Comparison of ENCODE assay signal across 28 mouse cellular contexts in the genomic region with DNA sequence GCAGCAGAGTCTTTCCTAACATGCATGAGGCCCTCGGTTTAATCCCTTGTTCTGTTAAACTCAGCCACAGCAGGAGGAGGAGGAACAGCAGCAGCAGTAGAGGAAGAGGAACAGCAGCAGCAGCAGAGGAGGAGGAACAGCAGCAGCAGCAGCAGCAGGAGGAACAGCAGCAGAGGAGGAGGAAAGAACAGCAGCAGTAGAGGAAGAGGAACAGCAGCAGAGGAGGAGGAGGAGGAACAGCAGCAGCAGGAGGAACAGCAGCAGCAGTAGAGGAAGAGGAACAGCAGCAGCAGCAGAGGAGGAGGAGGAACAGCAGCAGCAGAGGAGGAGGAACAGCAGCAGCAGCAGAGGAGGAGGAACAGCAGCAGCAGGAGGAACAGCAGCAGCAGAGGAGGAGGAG.
DNase-seq lines count a peak whose midpoint lies in the region; ATAC-seq lines count a peak whose summit lies in the region.
"Had no signal": no experiment of that assay in that cellular context is flagged by ENCODE, and none has a peak within 500 bp of the region (broad histone marks: within the 10 kb centered on the region; RNA-seq: fewer than 3 reads in every experiment).

No protein-coding gene starts in this region.

- H3K27me3 ChIP-seq in heart, embryonic 12.5 days (replicated peaks): no peaks in the 10 kb centered on the region
- H3K27me3 ChIP-seq in splenic B cell, adult 2 months (ENCODE audit: control insufficient read depth, insufficient read depth, low read length, poor library complexity, severe bottlenecking): no peaks in the 10 kb centered on the region
- H3K27me3 ChIP-seq in forebrain, embryonic 11.5 days (ENCODE audit: control insufficient read depth, insufficient read depth, low read length): no peaks in the 10 kb centered on the region
- H3K27me3 ChIP-seq: CH12.LX; embryonic facial prominence, embryonic 15.5 days; forebrain, embryonic 15.5 days had no signal

- H3K9ac ChIP-seq in heart, embryonic 12.5 days: no peak overlapping the region
- H3K9ac ChIP-seq in forebrain, embryonic 11.5 days (ENCODE audit: low read length): no peak overlapping the region
- H3K9ac ChIP-seq: embryonic facial prominence, embryonic 13.5 days; embryonic facial prominence, embryonic 15.5 days; forebrain, embryonic 13.5 days; forebrain, embryonic 15.5 days; forebrain, postnatal 0 days had no signal

- no peaks in the 10 kb centered on the region for H3K36me3 ChIP-seq in heart, embryonic 12.5 days
- H3K36me3 ChIP-seq in splenic B cell, adult 2 months (ENCODE audit: control insufficient read depth, insufficient read depth, low read length, poor library complexity, severe bottlenecking): no peaks in the 10 kb centered on the region
- H3K36me3 ChIP-seq in forebrain, embryonic 11.5 days (ENCODE audit: control insufficient read depth, insufficient read depth, low read length): no peaks in the 10 kb centered on the region
- H3K36me3 ChIP-seq: embryonic facial prominence, embryonic 13.5 days; embryonic facial prominence, embryonic 15.5 days; forebrain, embryonic 10.5 days; forebrain, embryonic 15.5 days; G1E had no signal

- H3K4me1 ChIP-seq in heart, embryonic 12.5 days (replicated peaks): peaks cover 14% of the 10 kb centered on the region
- H3K4me1 ChIP-seq in forebrain, embryonic 11.5 days (replicated peaks; ENCODE audit: control insufficient read depth, insufficient read depth, low read length): no peaks in the 10 kb centered on the region

- no peak overlapping the region for H3K27ac ChIP-seq in heart, embryonic 12.5 days (ENCODE audit: poor library complexity, severe bottlenecking)
- H3K27ac ChIP-seq in forebrain, embryonic 11.5 days (ENCODE audit: low read depth, low read length): no peak overlapping the region
- H3K27ac ChIP-seq: embryonic facial prominence, embryonic 13.5 days; embryonic facial prominence, embryonic 15.5 days; forebrain, embryonic 10.5 days; forebrain, embryonic 13.5 days; forebrain, embryonic 15.5 days had no signal

- no peak for ATAC-seq in heart, embryonic 12.5 days (ENCODE audit: insufficient number of reproducible peaks, low FRiP score)
- peak; percentile 37; the same call in 1 of the 2 replicates for ATAC-seq in megakaryocyte progenitor cell, adult 5-6 weeks (replicated peaks; ENCODE audit: poor library complexity)
- ATAC-seq in forebrain, embryonic 11.5 days (replicated peaks; ENCODE audit: low FRiP score): no peak
- ATAC-seq: activated CD4-positive, CD25-positive, alpha-beta regulatory T cell, adult 4 months; CD4-positive, CD25-positive, alpha-beta regulatory T cell, adult 4 months; forebrain, embryonic 13.5 days; forebrain, embryonic 15.5 days; forebrain, postnatal 0 days; Patski had no signal

- peak; percentile 1 for DNase-seq in heart, adult 11 months
- DNase-seq in splenic B cell, adult 2 months (ENCODE audit: low read depth, low spot score): peak; percentile 10
- DNase-seq in forebrain, embryonic 11.5 days (ENCODE audit: low spot score): no peak
- no peak for DNase-seq in cerebellum, adult 11 months
- DNase-seq: adrenal gland, adult 8-10 months; adrenal gland, postnatal 14 days; adrenal gland, postnatal 36 days; B cell, adult 2 months; cerebellum, adult 18-20 months; cerebellum, adult 8-10 months; cerebellum, adult 9-11 months; cerebellum, postnatal 14 days; cerebellum, postnatal 36 days; embryo, embryonic 11 days; forebrain, postnatal 0 days had no signal

- H3K9me3 ChIP-seq in heart, embryonic 12.5 days (replicated peaks): peaks cover 6% of the 10 kb centered on the region; the same call in 1 of the 2 replicates
- no peaks in the 10 kb centered on the region for H3K9me3 ChIP-seq in forebrain, embryonic 11.5 days (ENCODE audit: control insufficient read depth, low read length)
- H3K9me3 ChIP-seq: embryonic facial prominence, embryonic 13.5 days; embryonic facial prominence, embryonic 15.5 days; forebrain, embryonic 13.5 days; forebrain, embryonic 15.5 days had no signal

- H3K4me2 ChIP-seq in heart, embryonic 12.5 days: no peak overlapping the region
- H3K4me2 ChIP-seq in forebrain, embryonic 11.5 days (ENCODE audit: low read depth, low read length, severe bottlenecking): no peak overlapping the region
- H3K4me2 ChIP-seq: embryonic facial prominence, embryonic 13.5 days; embryonic facial prominence, embryonic 15.5 days; forebrain, embryonic 13.5 days; forebrain, embryonic 15.5 days had no signal

- WGBS in heart, embryonic 12.5 days: 33% methylated on average over 1 of the region's 1 CpGs
- 32% methylated on average over 1 of the region's 1 CpGs for WGBS in forebrain, embryonic 11.5 days

- H3K4me3 ChIP-seq in heart, embryonic 12.5 days: no peak overlapping the region
- no peak overlapping the region for H3K4me3 ChIP-seq in forebrain, embryonic 11.5 days (ENCODE audit: low read depth, low read length)
- H3K4me3 ChIP-seq: embryonic facial prominence, embryonic 13.5 days; embryonic facial prominence, embryonic 15.5 days; erythroblast, embryonic 14.5 days; forebrain, embryonic 10.5 days; forebrain, embryonic 13.5 days; forebrain, embryonic 15.5 days had no signal

Comparison
In these comparisons a context has a peak if more than half of its experiments do, and no peak if none do; other contexts are left out.
1. DNase-seq: peak in heart, adult 11 months (single experiment) and splenic B cell, adult 2 months (single experiment); none in forebrain, embryonic 11.5 days (single experiment) and cerebellum, adult 11 months (single experiment).